Mouse (Mus musculus): ENCODE measurements around the gene Rtn2. TPM values are rescaled to one million over a fixed set of nuclear protein-coding genes. Genes with fewer than 3 reads are reported as not detected.
A peak's percentile ranks its signal among the peaks of the same experiment; 100 is the strongest.

Gene Rtn2
- polyA plus RNA-seq, 1 experiment from 2014 or later = 8.0 TPM

DNA sequence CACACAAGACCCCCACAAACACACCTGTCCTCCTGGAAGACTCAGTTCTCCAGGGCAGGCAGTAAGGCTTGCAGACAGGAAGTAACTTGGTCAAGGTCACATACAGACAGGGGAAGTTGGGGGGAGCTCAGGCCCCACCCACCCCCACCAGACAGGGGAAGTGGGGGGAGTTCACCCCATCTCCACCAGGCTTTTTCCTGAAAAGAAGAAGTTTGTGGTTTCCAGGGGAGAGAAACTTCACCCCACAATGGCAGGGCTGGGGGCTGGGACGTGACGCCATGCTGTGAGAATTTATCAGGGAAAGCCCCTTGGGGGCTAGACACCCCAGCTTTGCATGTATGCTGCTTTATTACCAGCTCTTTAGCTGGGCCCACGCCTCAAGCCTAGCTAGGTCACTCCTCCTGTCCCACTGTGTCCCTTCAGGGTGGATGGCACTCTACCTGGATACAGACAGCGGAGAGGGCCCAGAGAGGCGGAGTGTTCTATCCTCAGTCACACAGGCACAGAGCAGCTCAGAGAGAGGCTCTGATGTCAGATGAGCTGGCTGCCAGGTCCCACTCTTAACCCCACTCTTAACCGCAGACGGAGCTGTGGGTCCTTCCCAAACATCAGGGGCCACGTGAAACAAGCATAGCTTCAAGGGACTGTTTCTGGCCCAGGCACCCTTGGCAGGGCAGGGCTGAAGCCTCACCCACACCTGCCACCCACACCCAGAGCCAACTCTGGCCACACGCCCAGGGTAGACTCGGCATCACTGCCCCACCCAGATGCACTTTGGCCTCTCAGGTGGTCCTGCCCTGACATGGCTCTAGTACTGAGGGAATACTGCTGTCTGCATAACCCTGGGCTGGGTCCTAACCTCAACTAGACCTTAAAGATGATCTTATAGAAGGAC, 16.2 kb upstream of the Rtn2 start:
- H3K9ac ChIP-seq (replicated peaks; ENCODE audit: low read length) = peak overlapping the region; percentile 35; the same call in 1 of the 2 replicates
- 70% methylated on average over 10 of the region's 10 CpGs for WGBS
- H3K4me2 ChIP-seq (replicated peaks; ENCODE audit: low read depth, low read length) = no peak overlapping the region
- H3K4me3 ChIP-seq (ENCODE audit: low read length) = no peak overlapping the region
- H3K36me3 ChIP-seq (ENCODE audit: insufficient read depth, low read length) = peaks cover 36% of the 10 kb centered on the region
- H3K4me1 ChIP-seq (ENCODE audit: insufficient read depth, low read length) = peaks cover 41% of the 10 kb centered on the region
- no peaks in the 10 kb centered on the region for H3K9me3 ChIP-seq (ENCODE audit: low read length)
- H3K27me3 ChIP-seq (ENCODE audit: insufficient read depth, low read length) = no peaks in the 10 kb centered on the region
- H3K27ac ChIP-seq (ENCODE audit: low read length) = no peak overlapping the region
- no peak for ATAC-seq (ENCODE audit: low FRiP score, low TSS enrichment)

- no peak overlapping the region for H3K4me3 ChIP-seq (ENCODE audit: low read length)
- no peaks in the 10 kb centered on the region for H3K9me3 ChIP-seq (ENCODE audit: low read length)
- H3K27me3 ChIP-seq (ENCODE audit: insufficient read depth, low read length) = no peaks in the 10 kb centered on the region
- no peak overlapping the region for H3K27ac ChIP-seq (ENCODE audit: low read length)
- H3K36me3 ChIP-seq (ENCODE audit: insufficient read depth, low read length) = peaks cover 30% of the 10 kb centered on the region
- no peak for ATAC-seq (ENCODE audit: low FRiP score, low TSS enrichment)
- WGBS = 56% methylated on average over 10 of the region's 10 CpGs
- no peak overlapping the region for H3K9ac ChIP-seq (replicated peaks; ENCODE audit: low read length)
- peaks cover 41% of the 10 kb centered on the region for H3K4me1 ChIP-seq (ENCODE audit: insufficient read depth, low read length)
- no peak overlapping the region for H3K4me2 ChIP-seq (replicated peaks; ENCODE audit: low read depth, low read length)
Observed at GRCm38 (mm10) chr7:19267051-19267450, 15.4 kb upstream of the Rtn2 start.

GRCm38 (mm10) chr7:19268993-19269681, 13.3 kb upstream of the Rtn2 start:
- Histone ChIP-seq H3K27me3 (ENCODE audit: insufficient read depth, low read length) (no peaks in the 10 kb centered on the region), H3K4me2 (replicated peaks; ENCODE audit: low read depth, low read length) (peak overlapping the region; percentile 98), H3K4me3 (ENCODE audit: low read length) (peak overlapping the region; percentile 86), H3K9me3 (ENCODE audit: low read length) (no peaks in the 10 kb centered on the region), H3K27ac (ENCODE audit: low read length) (peak overlapping the region; percentile 94), H3K36me3 (ENCODE audit: insufficient read depth, low read length) (peaks cover 15% of the 10 kb centered on the region), H3K4me1 (ENCODE audit: insufficient read depth, low read length) (peaks cover 43% of the 10 kb centered on the region), H3K9ac (replicated peaks; ENCODE audit: low read length) (peak overlapping the region; percentile 89)
- WGBS = 16% methylated on average over 10 of the region's 10 CpGs
- no peak for ATAC-seq (ENCODE audit: low FRiP score, low TSS enrichment)

- Histone ChIP-seq H3K9me3 (ENCODE audit: low read length) (no peaks in the 10 kb centered on the region), H3K9ac (replicated peaks; ENCODE audit: low read length) (peak overlapping the region; percentile 89), H3K4me3 (ENCODE audit: low read length) (peak overlapping the region; percentile 86), H3K27me3 (ENCODE audit: insufficient read depth, low read length) (no peaks in the 10 kb centered on the region), H3K4me2 (replicated peaks; ENCODE audit: low read depth, low read length) (peak overlapping the region; percentile 98), H3K36me3 (ENCODE audit: insufficient read depth, low read length) (peaks cover 8% of the 10 kb centered on the region; the same call in 1 of the 2 replicates), H3K4me1 (ENCODE audit: insufficient read depth, low read length) (peaks cover 43% of the 10 kb centered on the region), H3K27ac (ENCODE audit: low read length) (peak overlapping the region; percentile 94)
- WGBS = 0% methylated on average over 18 of the region's 19 CpGs
- peak; percentile 82 for ATAC-seq (ENCODE audit: low FRiP score, low TSS enrichment)
Observed at GRCm38 (mm10) chr7:19269721-19270441, 12.5 kb upstream of the Rtn2 start.

- Histone ChIP-seq H3K36me3 (ENCODE audit: insufficient read depth, low read length) (0 out of 2 replicates have a peak, but pooled peaks cover 6% of the 10 kb centered on the region), H3K9me3 (ENCODE audit: low read length) (no peaks in the 10 kb centered on the region), H3K4me3 (ENCODE audit: low read length) (peak overlapping the region; percentile 86), H3K27ac (ENCODE audit: low read length) (peak overlapping the region; percentile 94), H3K9ac (replicated peaks; ENCODE audit: low read length) (peak overlapping the region; percentile 89), H3K4me2 (replicated peaks; ENCODE audit: low read depth, low read length) (peak overlapping the region; percentile 98), H3K4me1 (ENCODE audit: insufficient read depth, low read length) (peaks cover 42% of the 10 kb centered on the region), H3K27me3 (ENCODE audit: insufficient read depth, low read length) (no peaks in the 10 kb centered on the region)
- ATAC-seq (ENCODE audit: low FRiP score, low TSS enrichment) = no peak
- 1% methylated on average over 16 of the region's 21 CpGs for WGBS
Observed at GRCm38 (mm10) chr7:19270509-19271237, 11.8 kb upstream of the Rtn2 start.

GRCm38 (mm10) chr7:19271238-19272172, 10.9 kb upstream of the Rtn2 start, which contains the start of gene Vasp:
TSS of gene Vasp (minus strand) at chr7:19271817.
- H3K27me3 ChIP-seq (ENCODE audit: insufficient read depth, low read length) = no peaks in the 10 kb centered on the region
- H3K9me3 ChIP-seq (ENCODE audit: low read length) = no peaks in the 10 kb centered on the region; the same call in 1 of the 2 replicates
- under 1% methylated on average over 60 of the region's 62 CpGs for WGBS
- H3K9ac ChIP-seq (replicated peaks; ENCODE audit: low read length) = peak within 1 kb of the TSS; percentile 89
- ATAC-seq (ENCODE audit: low FRiP score, low TSS enrichment) = peak; percentile 75
- H3K27ac ChIP-seq (ENCODE audit: low read length) = peak within 1 kb of the TSS; percentile 94
- peaks cover 33% of the 10 kb centered on the region for H3K4me1 ChIP-seq (ENCODE audit: insufficient read depth, low read length)
- H3K4me2 ChIP-seq (replicated peaks; ENCODE audit: low read depth, low read length) = peak within 1 kb of the TSS; percentile 98
- H3K4me3 ChIP-seq (ENCODE audit: low read length) = peak within 1 kb of the TSS; percentile 86
- 0 out of 2 replicates have a peak, but pooled peaks cover 6% of the 10 kb centered on the region for H3K36me3 ChIP-seq (ENCODE audit: insufficient read depth, low read length)

DNA sequence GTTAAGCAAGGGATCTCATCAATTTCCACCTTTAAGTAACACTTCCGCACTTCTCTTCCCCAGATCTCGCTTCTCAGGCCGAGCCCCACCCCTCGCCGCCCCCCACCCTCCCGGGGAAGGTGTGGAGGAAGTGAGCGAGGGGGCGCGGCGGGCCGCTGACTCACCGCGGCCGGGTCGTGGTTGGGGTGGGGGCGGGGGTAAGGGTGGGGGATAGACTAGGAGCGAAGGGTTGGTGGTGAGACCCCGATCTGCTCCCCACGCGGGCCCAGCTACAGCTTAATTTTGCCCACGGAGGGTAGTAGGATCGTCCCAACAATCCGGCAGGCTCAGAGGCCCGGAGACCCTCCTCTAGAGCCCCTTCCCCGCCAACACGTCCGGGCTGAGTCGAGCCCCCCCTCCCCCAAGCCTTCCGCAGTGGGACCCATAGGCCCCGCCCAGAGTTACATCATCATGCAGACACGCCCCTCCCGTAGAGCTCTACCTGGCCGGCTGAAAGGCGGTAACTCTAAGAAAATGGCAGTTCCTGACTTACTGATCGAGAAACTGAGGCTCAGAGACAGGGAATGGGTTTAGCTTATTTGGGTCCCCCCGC, 10.2 kb upstream of the Rtn2 start:
- Histone ChIP-seq H3K9me3 (ENCODE audit: low read length) (no peaks in the 10 kb centered on the region; the same call in 1 of the 2 replicates), H3K27me3 (ENCODE audit: insufficient read depth, low read length) (no peaks in the 10 kb centered on the region; the same call in 1 of the 2 replicates), H3K4me3 (ENCODE audit: low read length) (peak overlapping the region; percentile 86), H3K4me1 (ENCODE audit: insufficient read depth, low read length) (peaks cover 26% of the 10 kb centered on the region), H3K27ac (ENCODE audit: low read length) (peak overlapping the region; percentile 94), H3K4me2 (replicated peaks; ENCODE audit: low read depth, low read length) (peak overlapping the region; percentile 98), H3K36me3 (ENCODE audit: insufficient read depth, low read length) (0 out of 2 replicates have a peak, but pooled peaks cover 6% of the 10 kb centered on the region), H3K9ac (replicated peaks; ENCODE audit: low read length) (peak overlapping the region; percentile 89)
- WGBS = 2% methylated on average over 34 of the region's 36 CpGs
- ATAC-seq (ENCODE audit: low FRiP score, low TSS enrichment) = peak; percentile 67

- no peaks in the 10 kb centered on the region for H3K36me3 ChIP-seq (ENCODE audit: insufficient read depth, low read length)
- 56% methylated on average over 4 of the region's 4 CpGs for WGBS
- no peak overlapping the region for H3K9ac ChIP-seq (replicated peaks; ENCODE audit: low read length)
- no peak for ATAC-seq (ENCODE audit: low FRiP score, low TSS enrichment)
- no peak overlapping the region for H3K4me2 ChIP-seq (replicated peaks; ENCODE audit: low read depth, low read length)
- H3K27ac ChIP-seq (ENCODE audit: low read length) = no peak overlapping the region
- H3K27me3 ChIP-seq (ENCODE audit: insufficient read depth, low read length) = peaks cover 39% of the 10 kb centered on the region
- 0 out of 2 replicates have a peak, but pooled peaks cover 12% of the 10 kb centered on the region for H3K4me1 ChIP-seq (ENCODE audit: insufficient read depth, low read length)
- H3K4me3 ChIP-seq (ENCODE audit: low read length) = no peak overlapping the region
- no peaks in the 10 kb centered on the region; the same call in 1 of the 2 replicates for H3K9me3 ChIP-seq (ENCODE audit: low read length)
Observed at GRCm38 (mm10) chr7:19276253-19276652, 6.2 kb upstream of the Rtn2 start.
